Mouse (Mus musculus): ENCODE measurements around the gene Prss33.

DNA sequence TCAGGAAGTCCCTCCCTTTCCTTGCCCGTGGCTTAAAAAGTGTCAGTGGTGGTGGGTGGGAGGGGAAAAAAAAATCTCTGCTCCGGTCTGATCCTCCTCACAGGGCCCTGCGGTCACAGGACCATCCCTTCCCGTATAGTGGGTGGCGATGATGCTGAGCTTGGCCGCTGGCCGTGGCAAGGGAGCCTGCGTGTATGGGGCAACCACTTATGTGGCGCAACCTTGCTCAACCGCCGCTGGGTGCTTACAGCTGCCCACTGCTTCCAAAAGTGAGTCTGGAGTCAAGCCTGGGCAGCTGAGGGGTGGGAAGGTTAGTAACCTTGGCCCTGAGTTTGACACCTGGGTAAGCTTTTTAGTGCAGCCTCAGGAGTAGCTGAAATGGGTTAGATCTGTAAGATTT, 32.7 kb upstream of the Prss33 start:
- TF ChIP-seq CTCF (IDR thresholded peaks at IDR 0.05; ENCODE audit: low read depth) (no peak), EP300 (IDR thresholded peaks at IDR 0.05; ENCODE audit: low read depth) (no peak)
